Mouse (Mus musculus) spleen, postnatal 36 days (tissue): ENCODE measurements around the gene Mef2a.
A peak's percentile ranks its signal among the peaks of the same experiment; 100 is the strongest.

Source experiments
- DNase-seq, 2 experiments: peaks; one replicate each; pipeline ENCODE4 v3.0.0; 2022; ENCODE audit warnings: low spot score in 2 of 2, mixed read lengths in 1 of 2

Gene Mef2a

DNA sequence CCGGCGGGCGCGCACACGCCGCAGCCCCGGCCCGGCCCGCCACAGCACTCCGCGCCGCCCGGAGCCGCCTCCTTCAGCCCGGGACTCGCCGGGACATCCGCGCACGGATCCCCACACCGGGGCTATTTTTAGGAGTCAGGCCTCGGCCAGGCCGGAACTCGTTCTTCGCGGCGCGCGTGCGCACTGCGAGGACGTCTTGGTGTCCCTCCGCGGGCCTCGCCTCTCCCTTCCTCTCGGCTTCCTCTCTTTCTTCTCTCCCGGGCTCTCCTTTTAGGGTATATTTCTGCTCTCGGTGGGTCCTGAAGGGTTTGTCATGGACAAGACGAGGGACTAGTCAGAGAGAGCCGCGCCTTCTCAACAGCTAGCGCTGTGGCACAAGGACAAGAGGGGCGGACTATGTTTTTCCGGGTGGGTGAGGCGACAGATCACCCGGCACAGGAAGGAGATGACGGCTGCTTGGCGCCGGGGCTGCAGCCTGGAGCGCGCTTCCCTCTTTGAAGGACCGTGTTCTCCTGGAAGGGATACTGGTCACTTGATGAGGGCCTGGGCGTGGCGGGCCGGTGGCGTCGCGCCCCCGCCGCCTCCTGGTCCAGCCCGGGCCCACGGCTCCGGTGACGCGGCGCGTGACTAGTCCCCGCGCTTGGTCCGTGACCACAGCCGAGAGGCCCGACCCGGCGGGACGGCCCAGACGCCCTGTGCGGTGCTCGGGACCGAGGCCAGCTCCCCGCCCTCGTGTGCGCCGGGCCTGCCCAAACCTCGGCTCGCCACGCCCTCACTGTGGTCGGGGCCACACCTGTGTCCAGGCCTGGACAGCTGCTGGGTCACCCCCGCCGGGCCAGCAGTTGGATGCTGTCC is at the start of gene Mef2a:
Gene Mef2a (minus strand): TSS at position 130 of the 855 bp plus-strand sequence.
- peak; percentile 92 to 94 for DNase-seq

DNA sequence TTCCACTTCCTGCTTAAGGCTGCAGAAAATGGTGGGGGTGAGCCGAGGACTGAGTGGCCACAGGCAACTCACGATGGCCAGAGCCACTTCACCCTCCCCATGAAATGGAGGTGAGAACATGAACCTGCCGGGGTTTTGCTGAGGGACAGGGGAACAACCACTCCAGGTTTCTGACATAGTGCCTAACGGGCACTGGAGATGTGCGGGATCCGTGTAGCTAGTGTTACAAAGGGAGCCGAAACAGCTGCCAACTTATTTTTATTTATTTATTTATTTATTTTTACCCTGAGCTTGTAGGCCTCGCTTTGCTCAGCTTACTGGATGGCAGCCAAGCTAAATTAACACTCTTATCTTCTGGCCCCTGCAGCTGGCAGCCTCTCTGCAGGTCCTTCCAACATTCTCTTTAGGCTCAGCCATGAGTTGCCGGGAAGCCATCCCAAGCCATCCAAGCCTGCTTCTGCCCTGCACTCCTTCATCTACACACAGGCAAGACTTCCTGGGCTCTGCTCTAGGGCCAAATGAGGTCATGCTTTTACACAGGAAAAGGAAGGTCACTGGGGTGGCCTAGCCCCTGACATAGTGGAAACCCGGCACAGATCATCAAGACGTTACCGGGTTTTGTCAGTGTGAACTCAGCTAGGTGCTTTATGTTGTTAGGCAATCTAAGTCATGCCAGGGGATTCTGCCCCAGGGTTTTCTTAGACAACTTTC is 49.0 kb upstream of the Mef2a start:
- peak in 1 of 2 experiments; percentile 41 for DNase-seq

- no peak for DNase-seq
Measured at GRCm38 (mm10) chr7:67421088-67421475, 48.4 kb upstream of the Mef2a start.

GRCm38 (mm10) chr7:67419591-67420314 is 47.1 kb upstream of the Mef2a start:
- peak; percentile 36 to 39 for DNase-seq

DNA sequence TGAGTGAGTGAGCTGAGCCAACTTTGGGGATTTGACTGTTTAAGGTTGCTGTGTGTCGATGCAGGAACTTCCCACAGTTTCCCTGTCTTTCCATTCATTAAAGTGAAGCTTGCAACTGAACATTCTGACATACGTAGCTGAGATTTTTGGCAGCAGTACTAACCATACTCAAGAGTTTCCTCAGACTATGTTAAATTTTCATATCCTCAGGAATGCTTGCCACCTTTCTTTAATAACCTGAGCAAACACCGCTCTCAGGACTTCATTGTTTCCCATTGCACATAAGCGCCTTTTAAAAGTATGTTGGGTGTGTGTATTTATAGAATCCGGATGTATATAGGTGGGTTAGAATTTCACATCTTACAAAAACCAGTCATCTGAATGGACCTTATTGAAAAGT is 45.5 kb upstream of the Mef2a start:
- DNase-seq: no peak

- no peak for DNase-seq
Measured at GRCm38 (mm10) chr7:67414766-67415165, 42.1 kb upstream of the Mef2a start.

DNA sequence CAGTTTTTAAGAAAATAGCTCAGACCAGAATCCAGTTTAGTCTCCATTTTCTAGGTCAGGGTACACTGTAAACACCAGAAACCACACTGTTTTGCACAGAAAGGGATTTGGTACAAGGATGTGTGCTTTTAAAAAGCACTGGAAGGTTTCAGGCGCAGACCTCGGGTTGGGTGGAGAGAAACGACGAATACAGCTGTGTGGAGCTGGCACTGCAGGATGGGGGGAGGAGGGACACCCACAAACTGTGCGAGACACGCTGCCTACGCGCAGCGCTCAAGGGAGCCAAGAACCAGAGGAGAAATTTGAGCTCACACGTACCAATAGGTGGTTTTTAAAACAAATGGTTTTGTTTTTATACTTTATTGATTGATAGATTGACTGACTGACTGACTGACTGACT is 40.0 kb upstream of the Mef2a start:
- DNase-seq: no peak

DNA sequence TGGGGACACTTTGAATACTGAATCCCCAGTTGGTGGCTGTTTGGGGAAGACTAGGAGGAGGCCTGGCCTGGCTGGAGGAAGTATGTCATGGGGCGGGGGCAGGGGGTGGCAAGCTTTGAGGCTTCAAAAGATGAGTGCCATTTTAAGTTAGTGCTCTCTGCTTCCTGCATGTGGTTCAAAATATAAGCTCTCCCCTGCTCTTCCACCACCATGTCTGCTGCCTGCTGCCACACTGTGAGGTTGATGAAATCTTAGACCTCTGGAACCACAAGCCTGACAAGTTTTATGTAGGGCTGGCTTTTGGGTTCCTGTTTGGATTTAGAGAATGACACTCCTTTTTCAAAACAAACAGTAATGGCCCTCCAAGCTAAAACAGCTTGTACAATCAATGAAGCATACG is 34.4 kb upstream of the Mef2a start:
- no peak for DNase-seq

GRCm38 (mm10) chr7:67404176-67404575 is 31.5 kb upstream of the Mef2a start:
- no peak for DNase-seq

DNA sequence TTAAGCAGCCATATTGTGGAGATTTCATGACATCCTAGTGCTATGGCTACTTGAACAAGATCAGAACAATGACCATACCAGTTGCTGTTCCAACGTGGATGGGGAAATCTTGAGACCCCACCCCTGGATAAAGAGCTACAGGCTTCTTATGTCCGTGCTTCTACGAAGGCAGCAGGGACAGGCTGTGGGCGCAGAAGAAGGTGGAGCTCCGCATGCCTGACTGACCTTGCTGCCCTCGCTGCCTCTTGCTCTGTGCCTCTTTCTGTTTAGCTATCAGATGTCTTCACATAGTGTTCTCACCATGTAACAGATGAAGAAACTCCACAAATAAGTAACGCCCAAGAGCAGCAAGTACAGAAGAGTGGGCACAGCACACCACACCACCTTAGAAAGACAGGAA is 29.7 kb upstream of the Mef2a start:
- no peak for DNase-seq

GRCm38 (mm10) chr7:67401379-67401778 is 28.7 kb upstream of the Mef2a start:
- DNase-seq: no peak

GRCm38 (mm10) chr7:67390760-67391159 is 18.1 kb upstream of the Mef2a start:
- no peak for DNase-seq

- DNase-seq: no peak
Measured at GRCm38 (mm10) chr7:67390095-67390494, 17.4 kb upstream of the Mef2a start.

DNA sequence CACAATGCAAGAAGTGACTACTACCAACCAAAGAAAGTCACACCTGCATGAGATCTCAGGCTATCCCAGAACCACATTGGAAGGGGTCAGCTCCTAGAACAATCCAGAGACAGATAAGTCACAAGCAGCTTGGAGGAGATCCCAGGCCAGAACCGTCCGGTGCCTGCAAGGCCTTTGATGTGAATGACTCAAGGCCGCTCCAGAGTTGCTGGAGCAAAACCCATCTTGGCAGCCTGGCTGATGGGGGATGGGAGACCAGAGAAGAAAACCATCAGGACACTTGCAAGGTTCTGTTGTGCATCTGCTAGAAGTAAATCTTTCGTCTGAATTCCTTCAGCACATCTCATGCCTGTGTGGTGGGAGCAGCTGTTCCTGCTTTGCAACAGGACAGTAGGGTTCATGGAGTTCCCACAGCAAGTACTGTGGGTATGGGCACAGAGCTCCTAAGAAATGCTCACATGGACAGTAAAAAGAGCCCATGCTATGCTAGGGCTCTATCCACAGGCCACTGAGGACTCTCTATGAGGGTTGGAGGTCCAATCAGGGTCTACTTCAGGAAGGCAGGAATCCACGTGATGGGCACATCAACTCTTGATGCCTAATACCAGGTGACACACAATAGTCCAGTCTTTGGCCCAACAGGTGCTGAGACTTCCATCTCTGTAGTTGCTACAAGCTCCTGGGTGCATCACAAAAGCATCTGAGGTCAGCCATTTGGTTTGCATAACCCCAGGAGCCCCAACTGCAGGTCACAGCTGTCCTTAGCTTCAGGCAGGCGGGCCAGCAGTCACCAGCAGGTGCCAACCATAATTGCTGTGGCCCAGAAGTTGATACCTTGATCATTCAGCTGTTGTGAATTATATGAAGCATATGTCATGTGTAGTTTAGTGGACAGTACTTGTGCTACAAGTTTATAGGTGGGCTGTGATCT is 12.5 kb upstream of the Mef2a start:
- no peak for DNase-seq

DNA sequence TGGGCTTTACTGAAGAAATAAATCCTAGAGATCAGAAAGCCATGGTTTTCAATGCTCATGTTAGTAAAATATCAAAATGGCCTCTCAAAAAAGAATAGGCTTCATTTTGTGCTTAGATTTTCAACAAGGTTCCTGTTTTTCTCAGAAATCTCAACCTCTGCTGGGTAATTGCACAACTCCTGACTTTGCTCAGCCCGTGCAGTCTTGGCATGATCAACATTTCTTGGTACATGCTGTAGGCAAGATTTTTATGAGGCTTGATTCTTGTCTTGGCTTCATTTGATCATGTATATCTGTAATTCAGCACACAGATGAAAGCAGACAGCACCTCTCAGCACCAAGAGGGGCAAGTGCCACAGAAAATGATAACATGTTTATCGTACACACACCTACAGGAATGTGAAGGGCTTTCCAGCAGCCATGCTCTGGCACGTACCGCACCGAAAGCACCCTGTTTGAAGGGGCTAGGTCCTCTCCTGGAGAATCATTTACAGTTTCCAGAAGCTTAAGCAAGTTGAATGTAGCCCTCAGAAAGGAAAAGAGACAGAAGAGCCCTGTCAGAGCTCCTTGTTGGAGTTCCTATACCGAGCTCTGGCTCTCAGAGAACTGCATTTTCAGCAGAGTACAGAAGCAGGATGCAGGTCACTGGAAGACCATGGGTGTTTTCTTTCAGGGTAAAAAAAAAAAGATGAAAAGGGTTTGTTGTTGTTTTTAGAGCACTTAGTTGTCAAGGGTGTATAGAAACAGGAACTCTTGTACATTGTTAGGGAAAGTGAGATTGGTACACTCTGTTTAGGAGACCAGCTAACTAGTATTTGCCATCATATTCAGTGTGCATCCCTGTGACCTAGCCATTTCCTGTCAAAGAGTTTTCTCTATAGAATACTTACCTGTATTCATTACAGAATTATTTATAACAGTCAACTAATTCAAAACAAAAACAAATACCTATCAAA is 7.8 kb upstream of the Mef2a start:
- no peak for DNase-seq

DNA sequence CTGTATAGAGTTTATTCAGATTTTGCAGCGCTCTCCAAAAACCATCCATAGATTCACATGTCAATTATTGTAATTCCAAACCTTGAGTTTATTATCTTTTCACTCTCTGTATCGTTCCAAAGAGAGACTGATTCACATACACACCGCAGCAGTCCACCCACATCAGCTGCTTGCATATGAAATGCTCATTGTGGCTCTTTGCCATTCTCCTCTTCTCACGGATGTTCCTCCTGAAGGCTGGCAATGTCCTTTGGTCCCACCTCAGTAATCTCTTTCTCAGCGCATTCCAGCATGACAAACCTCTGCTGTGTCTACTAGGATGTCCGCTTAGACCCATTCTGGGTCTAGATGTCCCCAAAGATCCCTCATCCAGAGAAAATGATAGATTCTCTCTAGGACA is 4.1 kb upstream of the Mef2a start:
- DNase-seq: no peak

- peak in 1 of 2 experiments; percentile 15 for DNase-seq
Measured at GRCm38 (mm10) chr7:67373975-67374374, 1.3 kb upstream of the Mef2a start.

- no peak for DNase-seq
Measured at GRCm38 (mm10) chr7:67373584-67373960, 914 bp upstream of the Mef2a start.

DNA sequence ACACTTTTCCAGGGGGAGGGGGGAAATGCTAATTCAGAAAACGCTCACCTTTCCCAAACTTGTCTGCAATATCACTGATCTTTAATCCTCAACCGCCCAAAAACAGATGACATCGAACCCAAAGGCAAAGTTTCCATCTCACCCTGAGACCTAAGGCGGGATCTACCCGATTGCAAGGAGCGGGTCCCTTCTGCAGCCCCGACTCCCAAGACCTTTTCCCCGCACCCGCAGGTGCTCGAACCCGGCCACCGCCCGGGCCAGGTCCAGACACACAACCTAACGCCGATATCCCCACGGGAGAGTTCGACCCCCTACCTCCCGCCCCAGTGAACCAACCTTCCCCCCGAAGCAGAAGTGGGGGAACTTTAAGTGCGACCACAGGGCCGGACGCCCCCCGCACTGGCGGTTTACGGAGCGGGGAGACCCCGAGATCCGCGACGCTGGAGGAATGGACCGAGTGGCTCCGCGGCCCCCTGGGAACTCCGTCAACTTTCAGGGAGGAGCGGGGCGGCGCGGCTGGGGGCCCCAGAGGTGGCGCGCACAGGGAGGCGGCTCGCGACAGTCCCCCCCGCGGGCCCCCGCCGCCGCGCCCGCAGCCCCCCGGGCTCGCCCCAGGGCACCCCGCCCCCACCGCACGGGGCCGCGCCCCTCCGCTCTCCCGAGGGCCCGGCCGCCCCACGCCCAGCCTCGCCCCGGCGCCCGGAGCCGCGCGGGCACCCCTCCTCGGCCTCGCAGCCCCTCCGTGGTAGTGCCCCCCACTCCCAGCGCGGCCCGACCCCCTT is 576 bp downstream of the Mef2a start:
- peak; percentile 19 to 25 for DNase-seq
